Mouse (Mus musculus): ENCODE data around the gene Hk1. TPM values are rescaled to one million over a fixed set of nuclear protein-coding genes. Genes with fewer than 3 reads are reported as not detected.

Hk1 gene
- polyA plus RNA-seq (2016; fragmentation: Nextera tagmentation; extraction: Ambion mirVana) = 56.6 and 60.7 TPM in 2 replicates

DNA sequence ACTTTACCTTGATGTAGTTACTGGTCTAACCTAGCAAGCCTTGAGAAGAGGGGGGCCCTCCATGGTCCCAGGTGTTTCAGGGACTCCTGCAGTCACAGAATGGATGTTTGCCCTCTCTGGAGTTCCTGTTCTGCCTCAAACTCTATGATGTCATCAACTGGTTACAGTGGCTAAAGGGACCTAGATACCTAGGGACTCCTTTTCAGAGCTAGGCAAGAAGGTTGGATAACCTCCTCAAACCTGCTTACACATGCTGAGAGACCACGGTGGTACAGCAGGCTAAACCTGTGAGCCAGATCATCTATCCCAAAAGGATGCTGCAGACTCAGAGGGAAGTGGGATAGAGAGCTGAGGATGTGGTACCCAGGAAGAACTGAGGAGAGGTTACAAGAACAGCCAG, at the start of gene Hk1:
Hk1 (minus strand) TSS at position 101 of the 400 bp plus-strand sequence.
- ATAC-seq (ENCODE audit: low FRiP score) = no peak
- WGBS = 86% methylated on average over 1 of the region's 1 CpGs

GRCm38 (mm10) chr10:62425081-62425871, 45.6 kb upstream of the Hk1 start:
- no peaks in the 10 kb centered on the region for H3K27me3 ChIP-seq
- no peak for ATAC-seq (ENCODE audit: low FRiP score)
- no peak overlapping the region for H3K4me3 ChIP-seq
- 53% methylated on average over 9 of the region's 9 CpGs for WGBS
- no peak overlapping the region for H3K4me2 ChIP-seq (replicated peaks)
- no peaks in the 10 kb centered on the region for H3K9me3 ChIP-seq (replicated peaks)
- no peaks in the 10 kb centered on the region for H3K4me1 ChIP-seq
- H3K36me3 ChIP-seq = peaks cover 27% of the 10 kb centered on the region
- H3K9ac ChIP-seq = no peak overlapping the region
- H3K27ac ChIP-seq = peak overlapping the region; percentile 30; the same call in 1 of the 2 replicates

More for the DNA sequence above, at the start of gene Hk1:
- H3K27me3 ChIP-seq = no peaks in the 10 kb centered on the region
- no peaks in the 10 kb centered on the region for H3K9me3 ChIP-seq (replicated peaks)
- no peaks in the 10 kb centered on the region for H3K36me3 ChIP-seq
- H3K4me2 ChIP-seq (replicated peaks) = no peak within 1 kb of the TSS
- H3K4me3 ChIP-seq = no peak within 1 kb of the TSS
- no peak within 1 kb of the TSS for H3K27ac ChIP-seq
- no peak within 1 kb of the TSS for H3K9ac ChIP-seq
- H3K4me1 ChIP-seq = no peaks in the 10 kb centered on the region; the same call in 1 of the 2 replicates

DNA sequence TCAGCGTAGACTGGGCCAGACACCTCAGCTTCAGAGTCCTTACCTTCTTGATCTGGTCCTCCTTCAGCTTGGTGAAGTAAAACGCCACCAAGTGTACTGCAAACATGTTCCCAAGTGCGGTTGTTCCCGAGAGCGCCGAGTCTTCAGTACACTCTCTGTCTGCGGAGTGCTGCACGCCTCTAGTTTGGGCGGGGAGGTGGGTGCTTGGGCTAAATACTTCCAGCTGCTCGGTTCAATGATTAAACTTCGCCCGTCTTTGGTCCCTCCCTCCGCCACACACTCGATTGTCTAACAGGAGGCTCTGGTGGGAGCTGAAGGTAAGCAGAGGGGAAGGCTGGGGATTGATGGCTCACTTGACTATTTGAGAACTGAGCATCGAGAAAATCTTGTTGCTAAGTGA, 42.5 kb upstream of the Hk1 start, which contains the start of gene Hkdc1:
Hkdc1 (minus strand) TSS at position 237 of the 400 bp plus-strand sequence.
- H3K27me3 ChIP-seq = peaks cover 3% of the 10 kb centered on the region; the same call in 1 of the 2 replicates
- WGBS = 49% methylated on average over 15 of the region's 15 CpGs
- no peaks in the 10 kb centered on the region for H3K9me3 ChIP-seq (replicated peaks)
- H3K36me3 ChIP-seq = no peaks in the 10 kb centered on the region
- no peak within 1 kb of the TSS for H3K9ac ChIP-seq
- H3K4me1 ChIP-seq = peaks cover 4% of the 10 kb centered on the region; the same call in 1 of the 2 replicates
- no peak within 1 kb of the TSS for H3K4me2 ChIP-seq (replicated peaks)
- no peak within 1 kb of the TSS for H3K4me3 ChIP-seq
- H3K27ac ChIP-seq = no peak within 1 kb of the TSS
- ATAC-seq (ENCODE audit: low FRiP score) = no peak

GRCm38 (mm10) chr10:62421127-62421526, 41.4 kb upstream of the Hk1 start:
- no peak for ATAC-seq (ENCODE audit: low FRiP score)
- Histone ChIP-seq H3K4me3 (no peak overlapping the region), H3K9me3 (replicated peaks) (no peaks in the 10 kb centered on the region), H3K27me3 (peaks cover 3% of the 10 kb centered on the region; the same call in 1 of the 2 replicates), H3K4me1 (peaks cover 4% of the 10 kb centered on the region; the same call in 1 of the 2 replicates), H3K9ac (no peak overlapping the region), H3K4me2 (replicated peaks) (no peak overlapping the region), H3K36me3 (no peaks in the 10 kb centered on the region), H3K27ac (no peak overlapping the region)
- WGBS = 87% methylated on average over 3 of the region's 3 CpGs

DNA sequence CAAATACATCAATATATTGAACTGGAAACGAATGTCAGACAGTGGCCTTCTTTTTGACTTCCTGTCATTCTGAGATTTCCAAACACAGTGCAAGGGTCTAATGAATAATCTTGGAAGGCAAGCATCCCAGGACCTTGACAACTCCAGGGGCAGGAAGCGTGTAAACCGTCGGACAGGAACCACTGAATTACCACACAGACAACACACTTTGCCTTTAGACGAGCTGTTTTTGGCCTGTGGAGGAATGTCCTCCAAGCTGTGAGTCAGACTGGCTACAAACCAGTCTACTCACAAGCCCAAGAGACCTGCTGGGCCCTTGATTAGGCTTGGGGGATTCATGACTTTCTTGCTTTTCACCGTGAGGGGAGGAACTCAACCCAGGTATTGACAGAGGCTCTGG, 40.7 kb upstream of the Hk1 start:
- no peak overlapping the region for H3K9ac ChIP-seq
- H3K27me3 ChIP-seq = peaks cover 3% of the 10 kb centered on the region; the same call in 1 of the 2 replicates
- WGBS = 81% methylated on average over 6 of the region's 6 CpGs
- no peak overlapping the region for H3K27ac ChIP-seq
- ATAC-seq (ENCODE audit: low FRiP score) = no peak
- H3K4me3 ChIP-seq = no peak overlapping the region
- H3K9me3 ChIP-seq (replicated peaks) = no peaks in the 10 kb centered on the region
- no peaks in the 10 kb centered on the region for H3K36me3 ChIP-seq
- H3K4me1 ChIP-seq = peaks cover 4% of the 10 kb centered on the region; the same call in 1 of the 2 replicates
- H3K4me2 ChIP-seq (replicated peaks) = no peak overlapping the region

DNA sequence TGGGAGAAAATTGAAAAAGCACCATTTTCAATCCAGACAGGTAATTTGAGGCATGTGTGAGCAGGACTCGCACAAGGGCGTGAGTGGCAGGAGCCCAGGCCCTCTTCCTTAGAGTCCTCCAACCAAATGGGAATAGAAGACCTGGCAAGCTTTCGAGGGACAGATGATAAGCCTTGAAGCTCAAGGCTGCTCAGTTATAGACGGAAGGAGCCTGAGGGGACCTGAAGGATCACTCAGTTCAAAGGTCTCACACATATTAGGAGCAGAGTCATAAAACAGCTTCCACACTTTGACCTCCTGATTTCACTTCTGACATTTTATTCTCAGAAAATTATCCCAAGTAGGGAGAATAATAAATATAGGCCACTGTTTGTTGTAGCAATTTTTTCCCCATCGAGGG, 39.7 kb upstream of the Hk1 start:
- Histone ChIP-seq H3K27ac (no peak overlapping the region), H3K4me3 (no peak overlapping the region), H3K27me3 (peaks cover 3% of the 10 kb centered on the region; the same call in 1 of the 2 replicates), H3K36me3 (no peaks in the 10 kb centered on the region), H3K9me3 (replicated peaks) (no peaks in the 10 kb centered on the region), H3K4me1 (peaks cover 4% of the 10 kb centered on the region; the same call in 1 of the 2 replicates), H3K4me2 (replicated peaks) (no peak overlapping the region), H3K9ac (no peak overlapping the region)
- ATAC-seq (ENCODE audit: low FRiP score) = no peak
- 87% methylated on average over 5 of the region's 5 CpGs for WGBS

DNA sequence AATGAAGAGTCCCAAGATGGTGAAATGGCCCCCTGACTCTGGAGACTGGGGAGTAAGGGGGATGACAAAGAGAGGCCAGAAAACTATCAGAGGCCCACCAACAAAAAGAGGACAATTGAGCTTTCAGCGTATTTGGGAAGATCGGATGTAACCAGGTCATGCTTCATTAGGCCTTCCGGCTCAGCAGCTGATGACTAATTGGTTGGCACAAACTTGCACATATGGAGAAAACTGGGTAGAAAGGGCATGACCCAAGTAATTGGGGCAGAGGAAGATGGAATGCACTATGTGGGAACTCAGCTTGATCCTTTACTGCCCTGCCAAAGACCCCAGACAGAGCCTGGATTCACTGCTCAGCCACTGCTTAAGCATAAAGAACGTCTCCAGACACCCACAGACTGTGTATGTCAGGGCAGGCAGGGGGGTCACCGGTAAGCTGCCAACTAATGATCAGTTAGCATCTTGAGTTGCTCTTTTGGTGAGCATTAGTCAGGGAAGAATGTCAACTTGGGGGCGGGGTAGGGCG, 39.2 kb upstream of the Hk1 start:
- Histone ChIP-seq H3K9ac (no peak overlapping the region), H3K9me3 (replicated peaks) (no peaks in the 10 kb centered on the region), H3K4me1 (peaks cover 4% of the 10 kb centered on the region; the same call in 1 of the 2 replicates), H3K4me2 (replicated peaks) (no peak overlapping the region), H3K27ac (no peak overlapping the region), H3K27me3 (peaks cover 3% of the 10 kb centered on the region; the same call in 1 of the 2 replicates), H3K36me3 (no peaks in the 10 kb centered on the region), H3K4me3 (no peak overlapping the region)
- 52% methylated on average over 7 of the region's 7 CpGs for WGBS
- no peak for ATAC-seq (ENCODE audit: low FRiP score)

DNA sequence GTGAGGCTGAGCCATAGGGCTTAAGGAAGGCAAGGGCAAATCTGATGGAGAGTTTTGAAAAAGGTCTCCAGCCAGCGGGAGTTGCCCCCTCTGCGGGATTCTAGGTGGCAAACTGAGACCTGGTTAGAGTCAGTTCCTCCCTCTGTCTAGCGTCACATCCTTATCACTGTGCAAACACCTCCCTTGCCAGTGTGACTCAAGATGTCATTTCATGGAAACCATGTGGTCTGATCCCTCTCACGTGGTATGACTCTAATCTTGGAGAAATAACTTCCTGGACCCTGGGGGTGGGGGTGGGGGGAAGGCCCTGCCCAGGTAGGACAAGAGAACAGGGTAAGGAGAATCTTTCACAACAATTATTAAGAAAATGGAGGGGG, 33.9 kb upstream of the Hk1 start:
- Histone ChIP-seq H3K4me3 (no peak overlapping the region), H3K27ac (no peak overlapping the region), H3K4me2 (replicated peaks) (no peak overlapping the region), H3K36me3 (no peaks in the 10 kb centered on the region), H3K4me1 (peaks cover 4% of the 10 kb centered on the region; the same call in 1 of the 2 replicates), H3K9ac (no peak overlapping the region), H3K27me3 (peaks cover 3% of the 10 kb centered on the region; the same call in 1 of the 2 replicates), H3K9me3 (replicated peaks) (no peaks in the 10 kb centered on the region)
- no peak for ATAC-seq (ENCODE audit: low FRiP score)
- WGBS = 49% methylated on average over 4 of the region's 4 CpGs

DNA sequence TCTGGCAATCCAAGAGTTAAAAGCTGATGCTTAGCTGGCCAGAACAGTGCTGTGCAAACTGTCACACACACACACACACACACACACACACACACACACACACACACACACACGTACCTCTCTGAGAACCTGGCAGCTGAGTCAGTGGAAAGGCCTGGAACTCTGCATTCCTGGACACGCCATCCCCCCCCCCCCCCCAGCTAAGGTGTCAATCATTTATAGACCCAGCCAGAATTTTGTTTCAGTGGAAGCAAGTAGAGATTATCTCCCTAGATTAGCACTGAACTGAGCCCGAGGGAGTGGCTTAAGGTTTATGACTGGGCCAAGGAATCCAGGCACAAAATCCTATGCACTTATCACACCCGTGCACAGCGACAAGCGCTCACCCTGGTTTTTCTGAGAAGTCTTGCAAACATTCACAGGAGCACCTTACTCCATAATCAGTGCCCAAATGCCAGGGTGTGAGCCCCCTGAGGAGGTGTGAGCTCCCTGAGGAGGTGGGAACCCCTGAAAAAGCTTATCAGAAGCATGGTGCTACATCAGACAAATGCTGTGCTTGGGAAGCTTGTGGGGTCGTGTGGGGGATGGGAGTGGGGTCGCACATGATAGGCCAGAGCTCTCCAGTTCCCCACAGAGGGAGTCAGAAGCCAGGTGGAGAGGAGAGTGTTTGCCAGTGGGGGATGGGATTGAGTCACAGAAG, 33.3 kb upstream of the Hk1 start:
- WGBS = 41% methylated on average over 8 of the region's 8 CpGs
- no peaks in the 10 kb centered on the region for H3K9me3 ChIP-seq (replicated peaks)

DNA sequence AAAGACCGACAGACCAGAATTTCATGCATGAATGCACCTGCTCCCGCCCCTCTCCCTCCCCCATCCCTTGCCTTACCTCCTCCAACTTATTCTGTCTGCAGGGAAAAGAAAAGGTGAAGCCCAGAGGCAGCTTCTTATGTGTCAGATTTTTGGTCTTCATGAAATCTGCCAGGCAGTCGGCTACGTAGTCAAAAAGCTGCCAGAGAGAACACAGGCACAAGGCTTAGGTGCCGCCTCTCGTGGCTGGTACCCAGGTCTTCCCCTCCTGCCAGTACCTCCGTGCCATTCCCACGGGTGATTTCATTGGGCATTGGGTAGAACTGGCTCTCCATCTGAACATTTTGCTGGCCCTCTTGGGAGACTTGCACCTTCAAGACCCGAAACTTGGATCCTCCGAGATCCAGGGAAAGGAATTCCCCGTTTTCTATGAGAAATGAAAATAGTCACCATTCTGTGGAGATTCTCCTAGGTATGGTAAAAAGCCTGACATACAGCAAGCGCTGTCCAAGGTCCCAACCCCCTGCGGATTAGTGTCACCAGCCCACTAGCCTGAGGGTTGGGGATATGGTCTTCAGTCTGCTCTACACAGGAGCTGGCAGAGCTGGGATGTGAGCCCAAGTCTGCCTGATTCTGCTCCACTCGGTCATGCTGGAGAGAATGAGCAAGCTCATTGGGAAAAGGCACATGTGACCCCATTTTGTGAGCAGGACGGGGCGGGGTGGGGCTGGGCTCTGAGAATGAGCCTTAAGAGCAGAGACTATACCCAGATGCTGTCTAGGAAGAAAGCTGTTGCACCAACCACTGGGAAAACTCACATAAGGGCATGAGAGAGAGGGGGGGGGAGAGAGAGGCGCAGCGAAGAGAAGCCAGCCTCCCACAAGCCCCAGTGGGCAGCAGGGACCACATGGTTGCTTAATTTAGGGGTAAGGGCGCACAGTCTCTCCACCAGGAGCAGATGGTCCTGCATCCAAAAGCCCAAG, 32.0 kb upstream of the Hk1 start:
- Histone ChIP-seq H3K4me2 (replicated peaks) (no peak overlapping the region), H3K9me3 (replicated peaks) (no peaks in the 10 kb centered on the region), H3K4me1 (peaks cover 4% of the 10 kb centered on the region; the same call in 1 of the 2 replicates), H3K36me3 (no peaks in the 10 kb centered on the region), H3K27me3 (0 out of 2 replicates have a peak, but pooled peaks cover 6% of the 10 kb centered on the region), H3K27ac (no peak overlapping the region), H3K9ac (no peak overlapping the region), H3K4me3 (no peak overlapping the region)
- no peak for ATAC-seq (ENCODE audit: low FRiP score)
- 70% methylated on average over 19 of the region's 19 CpGs for WGBS

More for the DNA sequence above, 33.3 kb upstream of the Hk1 start:
- H3K4me2 ChIP-seq (replicated peaks) = no peak overlapping the region
- ATAC-seq (ENCODE audit: low FRiP score) = no peak
- H3K4me3 ChIP-seq = no peak overlapping the region
- peaks cover 4% of the 10 kb centered on the region; the same call in 1 of the 2 replicates for H3K4me1 ChIP-seq
- no peak overlapping the region for H3K9ac ChIP-seq
- no peak overlapping the region for H3K27ac ChIP-seq
- no peaks in the 10 kb centered on the region for H3K36me3 ChIP-seq
- peaks cover 3% of the 10 kb centered on the region; the same call in 1 of the 2 replicates for H3K27me3 ChIP-seq

GRCm38 (mm10) chr10:62410943-62411342, 31.2 kb upstream of the Hk1 start:
- 0 out of 2 replicates have a peak, but pooled peaks cover 6% of the 10 kb centered on the region for H3K27me3 ChIP-seq
- 17% methylated on average over 5 of the region's 5 CpGs for WGBS
- 0 out of 2 replicates have a peak, but pooled peaks have one; percentile 32 for ATAC-seq (ENCODE audit: low FRiP score)
- no peak overlapping the region for H3K4me3 ChIP-seq
- peaks cover 4% of the 10 kb centered on the region; the same call in 1 of the 2 replicates for H3K4me1 ChIP-seq
- H3K9ac ChIP-seq = no peak overlapping the region
- H3K36me3 ChIP-seq = no peaks in the 10 kb centered on the region
- H3K27ac ChIP-seq = no peak overlapping the region
- no peaks in the 10 kb centered on the region for H3K9me3 ChIP-seq (replicated peaks)
- H3K4me2 ChIP-seq (replicated peaks) = no peak overlapping the region
